Mouse (Mus musculus): ENCODE measurements around the gene Farp2. TPM values are rescaled to one million over a fixed set of nuclear protein-coding genes. Genes with fewer than 3 reads are reported as not detected.

Farp2 gene
- total RNA-seq, 4 experiments from 2014 or later: 12.2 to 13.9 (median 12.8) TPM

DNA sequence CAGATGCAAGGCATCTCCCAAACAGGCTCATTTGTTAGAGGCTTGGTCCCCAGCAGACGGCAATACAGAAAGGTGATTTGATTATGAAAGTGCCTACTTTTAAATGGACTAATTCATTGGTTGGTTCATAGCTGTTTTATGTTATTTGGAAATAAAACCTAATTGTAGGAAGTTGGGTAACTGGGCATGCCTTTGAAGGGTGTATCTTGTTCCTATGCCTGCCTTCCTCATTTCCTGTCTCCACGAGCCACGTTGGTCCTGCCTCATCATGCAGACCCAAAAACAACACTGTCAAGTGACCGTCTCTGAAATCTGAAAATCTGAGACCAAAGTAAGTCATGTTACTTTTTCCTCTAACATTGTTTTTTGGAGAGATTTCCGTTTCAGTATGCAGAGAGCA, 39.5 kb downstream of the Farp2 start:
- DNase-seq (ENCODE audit: low spot score in 2 of 2): no peak

- no peak for DNase-seq (ENCODE audit: low spot score in 2 of 2)
These were observed 51.3 kb downstream of the Farp2 start for GRCm38 (mm10) chr1:93563224-93563623.

DNA sequence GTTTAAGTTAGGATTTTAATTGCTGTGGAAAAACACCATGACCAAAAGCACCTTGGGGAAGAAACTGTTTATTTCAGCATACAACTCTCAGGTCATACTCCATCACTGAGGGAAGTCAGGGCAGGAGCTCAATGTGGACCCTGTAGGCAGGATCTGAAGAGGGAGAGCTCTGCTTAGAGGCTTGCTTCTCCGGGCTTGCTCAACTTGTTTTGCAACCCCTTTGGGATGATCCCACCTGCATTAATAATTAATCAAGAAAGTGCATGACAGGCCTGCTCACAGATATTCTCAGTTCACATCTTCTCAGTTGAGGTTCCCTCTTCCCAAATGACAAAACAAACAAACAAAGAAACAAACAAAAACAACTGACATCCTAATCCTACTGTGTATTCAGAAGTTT, 51.8 kb downstream of the Farp2 start:
- DNase-seq (ENCODE audit: low spot score in 2 of 2): no peak

DNA sequence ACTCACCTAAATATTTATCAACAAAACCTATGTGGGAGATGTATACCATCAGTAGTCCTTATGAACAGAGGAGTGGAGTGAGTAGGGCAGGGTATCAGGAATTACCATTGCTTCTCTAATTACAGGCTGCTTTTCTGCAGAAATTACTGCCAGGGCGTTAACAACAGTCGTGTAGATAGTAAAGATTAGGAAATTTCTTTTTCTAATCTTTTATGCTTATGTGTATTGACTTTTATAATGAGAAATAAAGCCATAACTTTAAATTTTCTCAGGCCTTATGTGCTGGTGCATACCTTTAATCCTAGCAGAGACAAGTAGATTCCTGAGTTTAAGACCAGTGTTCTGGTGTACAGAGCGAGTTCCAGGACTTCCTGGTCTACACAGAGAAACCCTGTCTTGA, 52.9 kb downstream of the Farp2 start:
- DNase-seq (ENCODE audit: low spot score in 2 of 2): no peak

GRCm38 (mm10) chr1:93567013-93567412, 55.1 kb downstream of the Farp2 start:
- no peak for DNase-seq (ENCODE audit: low spot score in 2 of 2)

DNA sequence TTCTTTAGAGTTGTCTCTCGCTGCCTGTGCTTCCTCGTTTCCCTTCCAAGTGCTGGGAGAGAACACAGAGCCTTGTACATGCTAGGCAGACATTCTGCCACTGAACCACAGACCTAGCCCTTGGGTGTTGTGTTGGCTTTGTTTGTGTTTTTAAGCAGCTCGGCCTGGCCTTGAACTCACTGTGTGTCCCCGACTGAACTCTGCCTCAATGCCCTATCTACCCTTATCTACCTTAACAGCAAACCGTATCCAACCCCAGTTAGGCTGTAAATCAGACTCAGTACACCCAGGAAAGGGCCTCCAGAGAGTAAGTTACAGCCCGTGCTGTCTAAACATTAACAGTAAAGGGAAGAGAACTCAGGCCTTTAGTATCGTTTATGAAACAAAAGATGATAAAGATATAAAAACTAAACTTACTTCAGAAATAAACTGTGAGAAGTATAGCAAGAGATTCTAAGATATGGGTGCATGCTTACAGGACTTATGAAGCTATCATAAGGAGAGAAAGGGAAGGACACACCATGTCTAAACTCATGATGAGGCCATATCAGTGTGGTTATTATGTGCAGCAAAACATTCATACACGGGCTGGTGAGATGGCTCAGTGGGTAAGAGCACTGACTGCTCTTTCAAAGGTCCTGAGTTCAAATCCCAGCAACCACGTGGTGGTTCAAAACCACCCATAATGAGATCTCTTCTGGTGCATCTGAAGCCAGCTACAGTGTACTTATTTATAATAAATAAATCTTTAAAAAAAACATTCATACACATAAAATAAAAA, 56.0 kb downstream of the Farp2 start:
- no peak for DNase-seq (ENCODE audit: low spot score in 2 of 2)

- DNase-seq (ENCODE audit: low spot score in 2 of 2): no peak
These were observed 65.2 kb downstream of the Farp2 start for GRCm38 (mm10) chr1:93577066-93577465.

- DNase-seq (ENCODE audit: low spot score in 2 of 2): peak; percentile 13 to 75
These were observed 66.0 kb downstream of the Farp2 start for GRCm38 (mm10) chr1:93577861-93578260.

DNA sequence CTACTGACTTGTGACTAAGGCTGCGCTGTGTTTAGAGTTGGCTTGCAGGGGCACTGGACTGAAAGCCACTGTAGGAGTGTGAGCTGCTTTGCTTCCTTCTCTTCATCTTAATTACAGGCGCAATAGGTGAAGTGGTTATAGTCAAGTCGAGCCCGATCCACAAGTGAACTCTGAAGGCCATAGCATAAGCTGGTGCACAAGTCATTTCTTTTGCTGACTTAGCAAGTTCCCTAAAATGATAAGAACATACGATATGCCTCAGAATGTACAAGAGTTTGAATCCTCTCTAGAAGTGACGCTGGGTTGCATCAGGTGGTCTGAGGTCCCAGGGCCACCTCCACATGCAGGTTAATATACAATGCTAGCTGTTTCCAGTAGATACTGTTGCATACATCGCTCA, 69.7 kb downstream of the Farp2 start:
- no peak for DNase-seq (ENCODE audit: low spot score in 2 of 2)

DNA sequence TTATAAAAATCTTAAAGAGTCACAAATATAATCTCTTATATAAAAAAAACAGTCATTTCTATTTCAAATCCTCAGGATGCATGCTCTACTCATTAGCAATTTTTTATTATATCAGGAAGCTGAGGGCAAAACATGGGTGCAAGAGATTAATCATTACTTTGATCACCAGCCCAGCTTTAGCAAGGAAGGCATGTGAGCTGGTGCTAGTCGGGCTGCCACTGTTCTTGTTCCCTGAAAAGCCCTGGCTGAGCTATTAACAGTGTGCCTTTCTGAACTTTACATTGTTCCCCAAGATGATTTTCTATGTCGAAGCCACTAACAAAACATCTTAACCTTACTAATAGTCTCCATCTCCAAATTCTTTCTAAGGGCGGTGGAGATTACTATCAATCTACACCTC, 76.5 kb downstream of the Farp2 start:
- DNase-seq (ENCODE audit: low spot score in 2 of 2): no peak

GRCm38 (mm10) chr1:93593960-93594359, 82.1 kb downstream of the Farp2 start:
- DNase-seq (ENCODE audit: low spot score in 2 of 2): no peak

DNA sequence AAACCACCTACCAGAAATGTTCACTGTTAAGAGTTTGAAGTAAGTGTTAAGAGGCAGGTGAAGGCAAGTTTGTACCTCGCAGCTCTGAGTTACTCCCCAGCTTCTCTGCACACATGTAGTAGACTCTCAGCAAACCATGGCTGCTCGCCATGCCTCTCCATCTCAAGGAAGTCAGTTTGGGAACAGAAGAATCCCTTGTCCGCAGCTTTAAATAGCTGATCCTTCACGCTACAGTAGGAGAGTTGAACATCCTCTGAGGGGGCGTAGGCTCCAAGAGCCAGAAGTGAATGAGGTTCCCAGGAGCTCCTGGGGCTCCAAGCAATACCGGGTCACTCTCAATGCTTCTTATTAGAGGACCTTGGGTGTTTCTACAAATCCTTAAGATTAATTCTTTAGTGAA, 84.0 kb downstream of the Farp2 start:
- DNase-seq (ENCODE audit: low spot score in 2 of 2): no peak

GRCm38 (mm10) chr1:93602911-93603310, 91.0 kb downstream of the Farp2 start:
- DNase-seq (ENCODE audit: low spot score in 2 of 2): no peak

GRCm38 (mm10) chr1:93603921-93604320, 92.0 kb downstream of the Farp2 start:
- DNase-seq (ENCODE audit: low spot score in 2 of 2): no peak

- no peak for DNase-seq (ENCODE audit: low spot score in 2 of 2)
These were observed 95.5 kb downstream of the Farp2 start for GRCm38 (mm10) chr1:93607090-93608083.

DNA sequence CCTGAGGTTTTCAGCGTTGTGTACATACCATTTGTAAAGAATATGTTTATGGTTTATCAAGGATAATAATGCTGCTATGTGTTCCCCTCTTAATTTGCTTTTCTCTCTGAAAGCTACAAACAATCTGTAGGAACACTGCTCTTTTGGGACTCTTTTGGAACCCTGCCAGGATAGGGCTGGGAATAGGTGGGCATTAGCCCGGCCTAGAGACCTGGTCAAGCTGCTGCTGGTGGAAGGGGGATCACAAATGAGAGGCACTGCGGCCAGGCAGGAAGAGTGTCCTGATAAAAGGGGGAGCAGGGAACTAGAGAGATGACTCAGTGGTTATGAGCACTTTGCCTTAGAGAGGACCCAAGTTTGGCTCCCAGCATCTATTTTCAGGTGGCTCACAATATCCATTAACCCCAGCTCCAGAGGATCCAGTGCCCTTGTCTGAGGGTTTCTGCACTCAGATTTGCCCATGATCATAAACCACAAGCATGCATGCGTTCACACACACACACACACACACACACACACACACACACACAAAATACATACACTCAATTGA, 96.9 kb downstream of the Farp2 start:
- no peak for DNase-seq (ENCODE audit: low spot score in 2 of 2)

- no peak for DNase-seq (ENCODE audit: low spot score in 2 of 2)
These were observed 97.9 kb downstream of the Farp2 start for GRCm38 (mm10) chr1:93609762-93610161.

DNA sequence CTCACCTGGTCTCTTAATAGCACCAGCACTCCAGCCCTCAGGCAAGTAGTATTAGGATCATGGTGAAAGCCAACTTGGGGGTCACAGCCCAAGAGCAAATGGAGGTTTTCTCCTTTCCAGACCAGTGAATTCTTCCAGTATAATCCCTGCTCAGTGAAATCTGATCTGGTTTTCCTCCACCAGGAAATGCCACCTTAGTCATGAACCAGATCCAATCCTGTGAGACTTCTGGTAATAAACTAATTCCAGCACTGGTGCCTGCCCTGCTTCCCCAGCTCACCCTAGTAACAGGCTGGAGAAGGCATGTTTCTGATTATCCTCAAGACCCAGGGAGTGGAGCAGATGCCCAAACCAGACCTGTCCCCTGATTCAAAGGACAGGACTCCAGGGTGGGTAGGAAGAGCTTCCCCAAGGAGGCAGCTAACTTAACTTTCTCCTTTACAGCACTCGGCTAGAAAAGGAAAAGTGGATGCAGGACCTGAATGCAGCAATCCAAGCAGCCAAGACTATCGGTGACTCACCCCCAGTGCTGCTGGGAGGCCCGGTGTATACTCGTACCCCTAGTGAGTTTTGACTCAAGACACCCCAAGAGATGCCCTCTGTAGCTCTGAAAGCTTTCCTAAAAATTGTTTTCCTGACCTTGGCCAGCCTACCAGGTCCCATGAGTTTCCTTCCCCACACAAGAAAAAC, 106.3 kb downstream of the Farp2 start:
- DNase-seq (ENCODE audit: low spot score in 2 of 2): no peak

DNA sequence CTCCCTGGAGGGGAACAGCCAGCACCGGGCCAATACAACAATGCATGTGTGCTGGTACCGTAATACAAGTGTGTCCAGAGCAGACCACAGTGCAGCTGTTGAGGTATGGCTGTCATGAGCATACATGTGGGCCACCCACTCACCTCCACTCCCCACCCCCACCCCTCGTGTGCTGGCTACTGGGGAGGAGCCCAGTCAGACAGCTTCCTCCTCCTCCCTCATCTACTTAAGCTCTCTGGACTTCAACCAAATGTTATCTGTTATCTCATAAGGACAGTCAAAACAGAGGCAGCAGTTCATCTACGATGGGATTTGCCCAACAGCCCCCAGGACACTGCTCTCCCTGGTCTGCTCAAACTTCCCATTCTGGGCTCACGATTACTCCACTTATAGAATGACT, 107.1 kb downstream of the Farp2 start:
- no peak for DNase-seq (ENCODE audit: low spot score in 2 of 2)

DNA sequence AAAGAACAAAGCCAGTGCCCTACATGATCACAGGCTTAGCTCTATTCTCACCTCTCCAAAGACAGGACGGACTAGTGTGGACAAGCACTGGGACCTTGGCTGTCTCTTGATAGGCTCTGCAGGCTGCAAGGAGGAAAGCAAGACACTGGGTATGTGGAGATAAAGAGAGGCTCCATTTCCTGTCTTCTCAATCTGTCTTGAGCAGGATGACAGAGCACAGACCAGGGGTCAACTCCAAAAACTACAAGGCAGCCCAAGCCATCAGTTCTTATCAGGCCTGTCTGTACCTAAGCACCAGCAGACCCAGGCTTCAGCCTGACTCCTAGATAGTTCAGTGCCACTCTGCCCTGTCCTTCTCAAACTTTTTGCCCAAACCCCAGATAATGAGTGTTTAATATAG, 112.6 kb downstream of the Farp2 start:
- DNase-seq (ENCODE audit: low spot score in 2 of 2): no peak

GRCm38 (mm10) chr1:93630796-93631195, 118.9 kb downstream of the Farp2 start:
- DNase-seq (ENCODE audit: low spot score in 2 of 2): no peak

DNA sequence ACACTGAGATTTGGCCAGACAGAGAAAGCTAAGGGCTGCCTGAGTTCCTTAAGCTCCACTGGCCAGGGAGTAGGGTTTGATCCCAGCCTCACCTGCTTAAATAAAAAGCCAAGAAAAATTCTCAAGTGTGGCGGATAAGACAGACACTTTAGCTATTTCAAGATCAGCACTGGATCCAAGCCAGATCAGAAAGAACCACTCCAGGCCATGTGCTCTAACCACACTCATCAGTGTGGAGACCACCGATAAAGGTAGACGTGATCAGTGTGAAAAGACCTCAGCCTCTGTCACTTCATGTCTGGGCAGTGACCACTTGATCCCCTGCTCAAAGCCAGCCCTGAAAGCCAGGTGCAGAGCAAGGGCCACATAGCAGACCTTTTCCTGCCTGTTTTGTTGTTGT, 120.8 kb downstream of the Farp2 start:
- DNase-seq (ENCODE audit: low spot score in 2 of 2): no peak

Measured in left cerebral cortex, adult 8-10 months (tissue).